Mouse (Mus musculus): Measurements from ENCODE around the gene Gm11020. TPM values are rescaled to one million over a fixed set of nuclear protein-coding genes. Genes with fewer than 3 reads are reported as not detected.

Gene Gm11020
- total and polyA plus RNA-seq, 2 experiments from 2014 or later = not detected

DNA sequence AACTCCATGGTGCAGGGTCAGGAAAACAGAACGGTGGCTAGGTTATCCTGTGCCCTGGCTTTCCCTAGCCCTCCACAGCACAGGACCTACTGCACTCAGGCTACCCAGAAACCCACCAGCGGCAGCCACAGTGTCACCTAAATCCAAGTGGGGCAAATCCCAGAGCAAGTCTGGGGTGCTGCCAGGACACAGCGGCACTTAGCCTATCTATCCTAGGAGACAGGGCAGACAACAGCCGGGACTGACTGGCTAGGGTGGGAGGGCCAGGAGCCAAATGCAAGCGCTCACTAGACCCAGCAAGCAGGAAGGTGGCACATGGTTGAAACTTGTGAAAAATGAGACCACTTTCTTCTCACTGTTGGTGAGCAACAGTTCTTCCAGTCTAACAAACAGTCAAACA is 27.6 kb downstream of the Gm11020 start:
- TF ChIP-seq CTCF (IDR thresholded peaks at IDR 0.05; ENCODE audit: low read depth) (no peak), EP300 (IDR thresholded peaks at IDR 0.05; ENCODE audit: low read depth) (no peak)
- DNase-seq (ENCODE audit: low spot score) = no peak
- Histone ChIP-seq H3K27ac (ENCODE audit: low read depth) (0 out of 2 replicates have a peak overlapping the region, but pooled peaks have one; percentile 30), H3K4me1 (ENCODE audit: control insufficient read depth, insufficient read depth) (peaks cover 15% of the 10 kb centered on the region), H3K36me3 (replicated peaks; ENCODE audit: control insufficient read depth, insufficient read depth, low read length) (peaks cover 24% of the 10 kb centered on the region), H3K9me3 (replicated peaks; ENCODE audit: control insufficient read depth, low read length) (no peaks in the 10 kb centered on the region), H3K27me3 (ENCODE audit: control insufficient read depth, insufficient read depth, low read length) (no peaks in the 10 kb centered on the region), H3K9ac (replicated peaks; ENCODE audit: low read depth, low read length) (peak overlapping the region; percentile 15; the same call in 1 of the 2 replicates), H3K4me2 (ENCODE audit: low read depth, low read length) (no peak overlapping the region), H3K4me3 (ENCODE audit: low read depth, low read length) (no peak overlapping the region)
- ATAC-seq (ENCODE audit: insufficient read depth, low read depth) = peak; percentile 37
- WGBS = 23% methylated on average over 5 of the region's 5 CpGs

- Histone ChIP-seq H3K9me3 (replicated peaks; ENCODE audit: control insufficient read depth, low read length) (no peaks in the 10 kb centered on the region), H3K27ac (ENCODE audit: low read depth) (no peak overlapping the region), H3K4me3 (ENCODE audit: low read depth, low read length) (no peak overlapping the region), H3K36me3 (replicated peaks; ENCODE audit: control insufficient read depth, insufficient read depth, low read length) (peaks cover 34% of the 10 kb centered on the region), H3K27me3 (ENCODE audit: control insufficient read depth, insufficient read depth, low read length) (no peaks in the 10 kb centered on the region), H3K4me1 (ENCODE audit: control insufficient read depth, insufficient read depth) (peaks cover 15% of the 10 kb centered on the region), H3K4me2 (ENCODE audit: low read depth, low read length) (no peak overlapping the region), H3K9ac (replicated peaks; ENCODE audit: low read depth, low read length) (no peak overlapping the region)
- no peak for DNase-seq (ENCODE audit: low spot score)
- no peak for TF ChIP-seq CTCF (IDR thresholded peaks at IDR 0.05; ENCODE audit: low read depth)
- no peak for TF ChIP-seq EP300 (IDR thresholded peaks at IDR 0.05; ENCODE audit: low read depth)
- 76% methylated on average over 13 of the region's 13 CpGs for WGBS
- ATAC-seq (ENCODE audit: insufficient read depth, low read depth) = no peak
Observed at GRCm38 (mm10) chr8:104350047-104350446, 28.7 kb downstream of the Gm11020 start.

DNA sequence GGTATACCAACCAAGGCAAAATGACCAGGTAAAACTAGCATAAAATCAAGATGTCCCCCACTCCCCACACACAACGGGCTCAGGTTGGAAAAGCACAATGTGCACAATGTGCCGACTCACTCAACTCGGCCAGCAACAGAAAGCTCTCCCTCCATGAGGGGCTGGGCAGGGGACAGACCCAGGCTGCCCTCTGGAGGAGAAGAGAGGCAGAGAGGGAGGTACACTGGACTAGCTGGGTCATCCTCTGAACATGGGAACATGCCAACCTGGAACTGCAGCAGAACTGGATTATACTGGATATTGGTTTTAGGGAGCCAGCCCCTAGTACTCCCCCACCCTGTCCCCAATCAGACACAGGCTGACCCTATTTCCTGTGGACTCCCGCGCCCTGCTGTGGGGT is 31.8 kb downstream of the Gm11020 start:
- peak; percentile 54 for TF ChIP-seq CTCF (IDR thresholded peaks at IDR 0.05; ENCODE audit: low read depth)
- no peak for TF ChIP-seq EP300 (IDR thresholded peaks at IDR 0.05; ENCODE audit: low read depth)
- ATAC-seq (ENCODE audit: insufficient read depth, low read depth) (peak; percentile 50), DNase-seq (ENCODE audit: low spot score) (no peak)
- Histone ChIP-seq H3K9ac (replicated peaks; ENCODE audit: low read depth, low read length) (no peak overlapping the region), H3K27me3 (ENCODE audit: control insufficient read depth, insufficient read depth, low read length) (no peaks in the 10 kb centered on the region), H3K36me3 (replicated peaks; ENCODE audit: control insufficient read depth, insufficient read depth, low read length) (peaks cover 17% of the 10 kb centered on the region), H3K4me2 (ENCODE audit: low read depth, low read length) (no peak overlapping the region), H3K4me1 (ENCODE audit: control insufficient read depth, insufficient read depth) (peaks cover 9% of the 10 kb centered on the region), H3K4me3 (ENCODE audit: low read depth, low read length) (no peak overlapping the region), H3K9me3 (replicated peaks; ENCODE audit: control insufficient read depth, low read length) (no peaks in the 10 kb centered on the region), H3K27ac (ENCODE audit: low read depth) (no peak overlapping the region)
- 49% methylated on average over 5 of the region's 5 CpGs for WGBS

GRCm38 (mm10) chr8:104354504-104354903 is 33.1 kb downstream of the Gm11020 start:
- peaks cover under 1% of the 10 kb centered on the region; the same call in 1 of the 2 replicates for H3K4me1 ChIP-seq (ENCODE audit: control insufficient read depth, insufficient read depth)
- TF ChIP-seq CTCF (IDR thresholded peaks at IDR 0.05; ENCODE audit: low read depth) (no peak), EP300 (IDR thresholded peaks at IDR 0.05; ENCODE audit: low read depth) (no peak)
- H3K4me2 ChIP-seq (ENCODE audit: low read depth, low read length) = no peak overlapping the region
- H3K9me3 ChIP-seq (replicated peaks; ENCODE audit: control insufficient read depth, low read length) = no peaks in the 10 kb centered on the region
- H3K27me3 ChIP-seq (ENCODE audit: control insufficient read depth, insufficient read depth, low read length) = no peaks in the 10 kb centered on the region
- peaks cover 17% of the 10 kb centered on the region for H3K36me3 ChIP-seq (replicated peaks; ENCODE audit: control insufficient read depth, insufficient read depth, low read length)
- no peak for ATAC-seq (ENCODE audit: insufficient read depth, low read depth)
- no peak overlapping the region for H3K9ac ChIP-seq (replicated peaks; ENCODE audit: low read depth, low read length)
- no peak overlapping the region for H3K27ac ChIP-seq (ENCODE audit: low read depth)
- WGBS = 88% methylated on average over 10 of the region's 10 CpGs
- H3K4me3 ChIP-seq (ENCODE audit: low read depth, low read length) = no peak overlapping the region
- no peak for DNase-seq (ENCODE audit: low spot score)

DNA sequence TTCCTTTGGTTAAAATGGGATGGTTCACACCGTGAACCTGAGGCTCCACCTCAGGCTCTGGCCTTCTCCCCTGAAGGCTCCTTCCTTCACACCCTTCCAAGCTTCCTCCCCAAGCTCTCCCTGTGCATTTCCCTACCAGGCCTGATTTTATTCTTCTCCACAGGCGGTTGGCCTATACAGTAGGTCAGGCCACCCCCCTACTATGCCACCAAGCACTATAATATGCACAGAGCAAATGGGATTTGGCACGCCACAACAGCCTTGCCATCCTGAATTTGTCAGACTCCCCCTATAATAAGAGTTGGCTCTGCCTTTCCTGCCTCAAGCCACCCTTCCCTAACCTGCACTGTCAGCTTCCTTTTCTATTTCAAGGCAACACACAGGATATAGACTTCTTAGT is 37.3 kb downstream of the Gm11020 start:
- ATAC-seq (ENCODE audit: insufficient read depth, low read depth) (no peak), DNase-seq (ENCODE audit: low spot score) (no peak)
- no peak overlapping the region for H3K9ac ChIP-seq (replicated peaks; ENCODE audit: low read depth, low read length)
- peaks cover 17% of the 10 kb centered on the region for H3K36me3 ChIP-seq (replicated peaks; ENCODE audit: control insufficient read depth, insufficient read depth, low read length)
- H3K4me1 ChIP-seq (ENCODE audit: control insufficient read depth, insufficient read depth) = no peaks in the 10 kb centered on the region
- no peaks in the 10 kb centered on the region for H3K9me3 ChIP-seq (replicated peaks; ENCODE audit: control insufficient read depth, low read length)
- WGBS = 87% methylated on average over 3 of the region's 3 CpGs
- H3K27ac ChIP-seq (ENCODE audit: low read depth) = no peak overlapping the region
- H3K27me3 ChIP-seq (ENCODE audit: control insufficient read depth, insufficient read depth, low read length) = no peaks in the 10 kb centered on the region
- TF ChIP-seq CTCF (IDR thresholded peaks at IDR 0.05; ENCODE audit: low read depth) = no peak
- no peak for TF ChIP-seq EP300 (IDR thresholded peaks at IDR 0.05; ENCODE audit: low read depth)
- no peak overlapping the region for H3K4me3 ChIP-seq (ENCODE audit: low read depth, low read length)
- H3K4me2 ChIP-seq (ENCODE audit: low read depth, low read length) = no peak overlapping the region

DNA sequence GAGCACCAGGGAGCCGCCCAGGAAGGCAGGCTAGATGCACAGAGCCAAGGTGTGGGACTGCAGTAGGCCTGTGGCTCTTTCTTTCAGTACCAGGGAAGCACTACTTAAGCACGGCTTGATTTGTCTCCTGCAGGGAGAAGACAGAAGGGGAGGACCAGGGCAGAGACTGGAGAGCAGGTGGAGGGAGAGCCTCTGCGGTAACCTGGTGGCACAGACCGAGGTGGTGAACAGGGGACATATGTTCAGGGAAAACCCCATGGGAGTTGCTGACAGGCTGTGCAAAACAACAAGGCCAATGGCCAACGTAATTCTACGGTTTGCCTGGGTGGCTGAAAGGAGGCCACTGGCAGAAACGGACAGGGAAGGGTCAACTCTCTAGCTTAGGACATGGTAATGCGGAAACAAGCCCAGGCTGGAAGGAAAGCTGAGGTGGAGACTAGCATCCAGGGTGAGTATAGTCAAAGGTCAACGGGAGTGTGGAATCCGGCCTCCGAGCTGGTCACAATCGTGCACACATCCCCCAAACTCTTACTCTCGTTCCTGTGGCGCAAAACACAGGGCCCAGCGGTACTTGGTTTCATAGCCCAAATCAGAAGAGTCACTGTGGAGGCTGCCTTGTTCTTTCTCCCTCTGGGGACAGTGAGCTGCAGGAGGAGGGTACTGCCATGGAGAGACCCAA is 38.5 kb downstream of the Gm11020 start:
- peaks cover 6% of the 10 kb centered on the region for H3K36me3 ChIP-seq (replicated peaks; ENCODE audit: control insufficient read depth, insufficient read depth, low read length)
- H3K4me1 ChIP-seq (ENCODE audit: control insufficient read depth, insufficient read depth) = no peaks in the 10 kb centered on the region
- H3K9me3 ChIP-seq (replicated peaks; ENCODE audit: control insufficient read depth, low read length) = no peaks in the 10 kb centered on the region
- no peak overlapping the region for H3K27ac ChIP-seq (ENCODE audit: low read depth)
- no peak overlapping the region for H3K4me3 ChIP-seq (ENCODE audit: low read depth, low read length)
- WGBS = 75% methylated on average over 15 of the region's 15 CpGs
- H3K4me2 ChIP-seq (ENCODE audit: low read depth, low read length) = no peak overlapping the region
- ATAC-seq (ENCODE audit: insufficient read depth, low read depth) (no peak), DNase-seq (ENCODE audit: low spot score) (no peak)
- TF ChIP-seq EP300 (IDR thresholded peaks at IDR 0.05; ENCODE audit: low read depth) (no peak), CTCF (IDR thresholded peaks at IDR 0.05; ENCODE audit: low read depth) (no peak)
- no peak overlapping the region for H3K9ac ChIP-seq (replicated peaks; ENCODE audit: low read depth, low read length)
- H3K27me3 ChIP-seq (ENCODE audit: control insufficient read depth, insufficient read depth, low read length) = no peaks in the 10 kb centered on the region
